Mouse (Mus musculus): Measurements from ENCODE around the gene Inpp5a.

Gene Inpp5a

DNA sequence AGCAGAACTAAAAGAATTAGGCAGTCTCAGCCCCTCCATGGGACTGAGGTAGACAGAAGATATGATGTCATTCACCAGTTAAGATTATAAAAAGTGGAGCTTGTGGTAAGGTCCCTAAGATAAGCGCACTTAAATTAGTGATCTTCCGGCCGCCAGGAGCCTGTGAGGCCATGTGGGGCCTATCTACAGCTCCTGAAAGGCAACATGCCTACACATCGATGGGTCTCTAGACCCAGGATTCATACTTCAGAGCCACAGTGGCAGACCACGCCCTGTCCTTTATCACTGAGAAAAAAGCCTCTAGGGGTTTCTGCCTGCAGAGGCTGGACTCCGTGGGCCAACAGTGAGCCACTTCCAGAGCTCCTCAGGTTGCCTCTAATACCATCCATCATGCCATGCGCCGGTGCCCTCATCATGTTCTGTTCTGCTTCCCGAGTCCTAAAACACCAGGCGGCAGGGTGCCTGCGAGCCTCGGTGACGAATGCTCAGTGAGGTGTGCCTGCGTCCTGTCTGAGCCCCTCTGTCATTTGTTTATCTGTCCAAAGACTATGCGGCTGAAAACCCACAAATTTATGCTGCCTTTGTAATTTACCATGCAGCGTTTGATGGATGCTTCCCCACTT is 187.3 kb downstream of the Inpp5a start:
- no peak for DNase-seq (ENCODE audit: low read depth, low spot score)

DNA sequence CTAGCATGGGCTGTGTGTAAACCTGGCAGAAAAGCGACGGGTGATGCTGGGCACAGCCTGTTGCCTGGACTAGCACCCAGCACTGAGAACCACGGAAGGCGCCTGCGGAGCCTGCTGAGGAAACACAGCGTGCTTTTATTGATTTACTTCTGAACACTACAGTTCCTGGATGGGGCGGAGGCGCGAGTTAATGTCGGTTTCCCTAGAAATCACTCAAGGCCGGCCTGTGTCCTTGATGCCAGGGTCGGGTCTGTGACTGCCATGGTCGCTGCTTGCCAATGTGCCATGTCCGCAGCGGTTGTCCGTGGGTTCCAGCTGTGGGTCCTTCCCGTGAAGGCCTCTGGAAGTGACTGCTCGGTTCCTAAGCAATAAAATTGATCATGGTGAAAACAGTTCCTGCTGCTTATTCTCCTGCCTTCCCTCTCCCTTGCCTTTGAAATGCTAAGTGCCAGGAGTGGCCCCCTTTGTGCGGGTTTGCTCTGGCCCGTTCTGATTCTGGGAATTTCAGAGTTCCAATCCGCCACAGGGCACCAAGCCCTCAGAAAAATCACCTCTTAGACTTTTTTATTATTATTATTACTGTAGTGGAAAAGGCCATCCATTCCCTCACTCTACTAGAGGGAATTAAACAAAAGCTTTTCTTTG is 190.5 kb downstream of the Inpp5a start:
- no peak for DNase-seq (ENCODE audit: low read depth, low spot score)

DNA sequence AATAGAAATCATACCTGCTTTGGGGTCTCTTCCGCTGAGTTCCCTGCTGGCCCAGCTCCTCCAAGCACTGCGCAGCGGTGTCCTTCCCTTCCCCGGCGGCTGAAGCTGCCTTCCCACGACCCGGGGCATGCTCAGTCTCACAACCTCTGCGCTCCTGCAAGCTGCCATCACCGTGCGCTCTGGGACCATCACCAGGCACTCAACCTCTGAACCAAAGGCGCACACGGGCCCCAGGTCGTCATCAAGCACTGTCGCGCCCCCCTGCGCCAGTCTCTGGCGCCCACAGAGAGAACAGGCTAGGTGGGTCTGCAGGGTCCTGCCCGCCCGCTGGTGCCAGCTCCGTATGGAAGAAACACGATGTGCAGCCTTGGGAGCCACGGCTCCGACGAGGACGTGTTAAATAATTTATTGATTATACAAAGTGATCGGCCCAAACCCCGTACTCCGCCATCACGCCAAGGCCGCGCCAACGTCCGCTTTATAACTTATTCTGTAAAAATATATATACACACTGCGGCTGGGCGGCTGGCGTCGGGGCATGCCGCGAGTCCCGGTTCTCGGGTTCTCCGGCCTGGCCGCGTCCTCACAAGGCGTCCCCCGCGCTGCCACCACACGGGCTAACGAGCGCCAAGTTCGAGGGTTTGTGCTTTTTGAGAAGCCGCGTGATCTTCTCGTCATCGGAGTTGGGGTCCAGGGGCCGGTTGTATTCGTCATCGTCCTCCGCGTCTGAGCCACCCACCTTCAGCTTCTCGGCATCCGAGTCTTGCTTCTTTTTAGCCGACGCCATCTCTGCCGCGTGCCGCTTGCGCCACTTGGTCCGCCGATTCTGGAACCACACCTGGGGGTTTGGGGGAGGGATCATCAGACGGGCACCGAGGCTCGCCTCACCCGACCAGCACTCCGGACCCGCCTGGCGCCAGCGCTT is 192.2 kb downstream of the Inpp5a start:
- no peak for DNase-seq (ENCODE audit: low read depth, low spot score)

DNA sequence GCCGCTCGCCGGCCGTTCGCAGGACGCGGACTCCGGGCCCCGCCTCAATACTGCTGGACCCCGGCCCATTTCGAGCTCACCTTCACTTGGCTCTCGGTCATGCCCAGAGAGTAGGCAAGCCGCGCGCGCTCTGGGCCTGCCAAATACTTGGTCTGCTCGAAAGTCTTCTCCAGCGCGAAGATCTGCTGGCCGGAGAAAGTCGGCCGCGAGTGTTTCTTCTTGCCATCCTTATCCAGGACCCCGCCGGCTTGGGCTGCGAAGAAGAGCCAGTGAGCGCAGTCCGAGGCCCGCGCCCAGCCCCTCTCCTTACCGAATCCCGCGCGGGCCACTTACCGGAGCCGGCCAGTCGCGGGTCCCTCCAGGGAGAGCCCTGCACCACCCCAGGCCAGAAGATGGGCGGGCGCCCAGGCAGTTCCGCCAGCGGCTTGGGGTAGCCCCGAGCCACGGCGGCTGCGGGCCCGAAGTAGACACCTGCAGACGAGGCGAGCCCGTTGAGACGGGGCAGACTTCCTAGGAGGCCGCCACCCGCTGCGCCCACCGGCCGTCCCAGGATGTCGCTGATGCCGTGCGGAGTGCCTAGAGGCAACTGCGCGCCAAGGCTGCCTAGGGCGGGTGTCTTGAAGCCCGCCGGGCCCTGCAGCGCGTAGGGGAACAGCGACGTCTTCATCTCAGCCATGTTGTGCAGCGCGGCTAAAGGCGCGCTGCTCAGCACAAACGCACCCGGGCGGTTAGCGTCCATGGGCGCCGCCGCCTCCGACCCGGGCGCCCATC is 193.1 kb downstream of the Inpp5a start:
- DNase-seq (ENCODE audit: low read depth, low spot score): peak; percentile 11

DNA sequence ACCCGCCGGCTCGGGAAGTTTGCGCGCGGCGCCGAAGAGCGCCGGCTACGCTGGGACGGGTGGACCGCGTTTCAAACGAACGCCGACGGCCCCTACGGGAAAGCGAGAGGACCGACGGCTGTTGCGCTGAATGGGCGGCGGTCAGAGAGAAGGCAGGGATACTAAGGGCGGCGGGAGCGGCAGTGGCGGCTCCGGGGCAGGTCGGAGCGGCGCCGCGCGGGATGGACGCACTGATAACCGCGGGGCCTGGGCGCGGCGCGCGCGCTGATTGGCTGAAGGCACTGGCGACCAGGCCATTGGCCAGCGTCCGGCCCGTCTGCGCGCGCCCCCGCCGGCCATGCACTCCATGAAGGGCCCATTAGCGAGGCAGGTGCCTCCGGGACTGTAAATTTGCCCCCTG is 193.7 kb downstream of the Inpp5a start, which contains the start of gene Nkx6-2:
Nkx6-2 (minus strand) TSS at position 203 of the 400 bp plus-strand sequence.
- no peak for DNase-seq (ENCODE audit: low read depth, low spot score)

DNA sequence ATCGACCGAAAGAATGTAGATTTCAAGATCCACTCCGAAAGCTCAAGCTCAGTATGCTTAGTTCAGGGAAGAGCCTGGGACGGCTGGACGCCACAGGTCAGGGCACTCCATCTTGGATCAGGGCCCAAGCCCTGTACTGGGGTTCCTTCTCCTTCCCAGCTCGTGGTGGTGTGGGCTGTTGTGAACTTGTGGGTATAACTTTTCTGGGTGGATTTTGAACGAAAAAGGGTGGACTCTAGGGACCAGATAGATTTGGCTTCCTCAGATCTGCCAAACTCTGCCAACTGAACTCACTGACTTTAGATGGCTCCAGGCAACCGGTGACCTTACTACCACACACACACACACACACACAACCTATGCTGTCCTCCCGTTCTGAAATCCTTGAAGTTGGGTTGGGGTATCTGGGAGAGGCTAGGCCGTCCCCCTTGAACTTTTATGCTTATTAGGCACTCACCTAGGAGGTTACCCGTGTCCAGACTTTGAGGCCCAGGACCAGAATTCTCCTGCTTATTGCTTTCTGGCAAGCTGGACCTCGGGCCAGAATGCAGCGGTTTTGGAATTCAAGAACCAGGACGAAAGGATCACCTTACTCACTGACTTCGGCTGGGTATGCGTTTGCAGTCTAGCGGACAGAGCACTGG is 194.3 kb downstream of the Inpp5a start:
- no peak for DNase-seq (ENCODE audit: low read depth, low spot score)

DNA sequence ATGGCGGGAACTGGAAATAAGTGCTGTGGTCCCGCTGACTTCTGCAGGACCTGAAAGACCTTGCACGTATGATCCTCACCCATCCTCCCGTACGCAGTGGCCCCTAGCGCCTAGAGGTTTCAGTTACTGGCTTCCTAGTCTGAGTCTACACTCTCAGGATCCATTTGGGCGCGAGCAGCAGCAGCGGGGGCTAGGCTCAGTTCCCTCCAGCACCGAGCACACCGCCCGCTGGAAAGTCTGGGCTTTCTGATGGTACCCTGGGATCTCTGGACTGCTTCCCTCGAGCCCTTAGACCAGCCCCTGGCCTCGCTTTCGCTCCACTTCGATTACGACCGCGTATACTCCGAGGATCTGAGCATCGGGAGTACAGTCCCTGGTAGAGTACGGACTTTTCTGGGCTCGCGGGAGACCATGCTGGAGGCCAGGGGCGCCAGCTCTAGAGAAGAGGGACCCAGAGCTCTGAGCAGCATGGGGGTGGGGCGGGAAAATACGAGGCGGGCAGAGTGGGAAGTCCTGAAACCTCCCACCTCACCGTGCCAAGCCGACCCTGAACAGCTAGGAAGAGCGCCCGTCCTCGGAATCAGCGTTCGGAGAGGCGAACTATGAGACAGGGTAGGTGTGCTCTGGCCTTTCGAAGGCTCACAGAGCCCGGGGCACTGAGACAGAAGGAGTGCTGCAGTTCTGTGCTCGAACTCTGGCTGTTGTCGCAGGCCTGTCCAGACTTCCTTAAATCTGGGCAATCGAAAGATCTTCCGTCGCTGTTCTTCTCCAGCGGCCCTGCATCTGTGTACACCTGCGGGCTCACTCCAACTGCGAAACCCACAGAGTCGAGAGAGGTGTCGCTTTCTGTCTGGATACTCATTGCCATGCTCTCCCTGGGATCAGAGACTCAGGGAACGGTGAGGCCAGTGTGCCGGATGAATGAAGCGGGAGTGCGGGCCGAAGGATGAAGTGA is 195.6 kb downstream of the Inpp5a start:
- DNase-seq (ENCODE audit: low read depth, low spot score): no peak

DNA sequence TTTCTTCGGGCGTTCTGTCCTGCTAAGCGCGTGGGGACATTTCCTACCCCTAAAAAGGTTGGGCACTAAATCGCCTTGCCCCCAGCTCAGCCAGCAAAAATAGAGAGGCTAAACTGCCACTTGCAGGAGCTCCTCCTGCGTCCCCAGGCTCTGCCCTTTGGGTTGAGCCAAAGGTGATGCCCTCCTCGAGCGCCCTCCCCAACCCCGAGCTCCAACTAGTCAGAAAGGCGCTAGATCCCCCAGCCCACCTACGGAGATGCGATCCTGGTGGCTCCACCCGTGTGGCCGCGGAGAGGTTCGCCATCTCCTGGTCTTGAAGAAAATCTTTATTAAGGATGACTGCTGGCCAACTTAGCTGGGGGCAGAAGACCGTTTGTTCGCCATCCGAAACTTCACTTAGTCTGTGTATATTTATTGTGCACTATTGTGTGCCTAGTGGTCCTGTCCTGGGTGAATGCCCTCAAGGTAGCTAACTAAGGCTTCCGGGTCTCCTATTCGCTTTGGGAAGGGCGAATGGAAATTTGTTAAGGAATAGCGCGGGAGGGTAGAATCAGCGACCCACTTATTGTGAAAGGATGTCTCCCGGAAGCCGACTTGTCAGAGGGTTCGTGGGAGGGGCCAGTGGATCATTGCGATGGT is 196.4 kb downstream of the Inpp5a start:
- no peak for DNase-seq (ENCODE audit: low read depth, low spot score)

DNA sequence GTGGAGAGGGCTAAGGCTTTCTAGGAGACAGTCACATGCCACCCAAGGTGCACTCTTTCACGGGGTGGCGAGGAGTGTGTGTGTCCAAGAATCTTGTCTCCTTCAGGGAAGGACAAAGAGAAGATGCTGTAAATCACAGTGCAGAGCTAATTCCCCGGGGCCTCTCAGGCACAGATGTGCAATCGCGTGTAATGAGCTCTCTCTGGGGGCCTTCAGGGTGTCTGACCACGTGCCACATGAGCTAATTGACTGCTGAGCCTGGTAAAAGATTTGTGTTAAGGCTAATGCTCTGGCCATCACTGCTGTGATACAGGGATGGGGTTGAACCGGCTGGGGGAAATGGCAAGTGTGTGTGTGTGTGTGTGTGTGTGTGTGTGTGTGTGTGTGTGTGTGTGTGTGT is 199.0 kb downstream of the Inpp5a start:
- no peak for DNase-seq (ENCODE audit: low read depth, low spot score)

DNA sequence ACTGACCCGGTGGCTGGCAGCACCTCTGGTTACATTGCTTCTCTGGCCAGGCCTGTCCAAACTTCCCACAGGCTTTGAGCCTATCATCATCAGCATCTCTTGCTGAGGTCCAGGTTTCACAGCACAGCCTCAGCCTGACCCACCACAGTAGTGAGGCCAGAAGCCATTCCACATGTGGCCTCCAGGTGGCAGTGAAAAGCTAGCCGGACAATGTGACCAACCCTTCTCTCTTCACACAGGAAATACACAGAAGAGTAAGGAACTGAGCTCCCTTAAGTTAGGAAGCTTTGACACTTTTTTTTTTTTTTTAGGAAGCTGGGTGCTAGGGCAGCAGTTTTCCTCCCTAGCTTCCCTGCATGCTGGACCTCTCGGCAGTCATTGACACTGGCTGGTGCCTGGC is 201.4 kb downstream of the Inpp5a start:
- DNase-seq (ENCODE audit: low read depth, low spot score): no peak

DNA sequence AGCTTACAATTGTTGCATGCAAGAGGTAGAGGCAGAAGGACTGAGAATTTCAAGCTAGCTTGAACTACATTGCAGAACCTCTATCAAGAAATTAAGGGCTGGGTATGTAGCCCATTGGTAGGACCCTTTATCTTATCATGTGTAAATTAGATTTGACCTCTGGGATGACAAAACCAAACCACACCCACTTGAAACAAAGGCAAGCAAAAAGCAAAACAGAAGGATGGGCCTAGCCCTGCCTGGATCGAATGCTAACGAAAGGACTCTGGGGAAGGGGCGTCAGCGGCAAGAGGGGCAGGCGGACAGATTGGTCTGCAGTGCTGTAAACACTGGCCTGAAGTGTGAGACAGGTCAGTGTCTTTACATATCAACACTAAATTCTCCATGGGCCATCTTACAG is 202.4 kb downstream of the Inpp5a start:
- DNase-seq (ENCODE audit: low read depth, low spot score): no peak

DNA sequence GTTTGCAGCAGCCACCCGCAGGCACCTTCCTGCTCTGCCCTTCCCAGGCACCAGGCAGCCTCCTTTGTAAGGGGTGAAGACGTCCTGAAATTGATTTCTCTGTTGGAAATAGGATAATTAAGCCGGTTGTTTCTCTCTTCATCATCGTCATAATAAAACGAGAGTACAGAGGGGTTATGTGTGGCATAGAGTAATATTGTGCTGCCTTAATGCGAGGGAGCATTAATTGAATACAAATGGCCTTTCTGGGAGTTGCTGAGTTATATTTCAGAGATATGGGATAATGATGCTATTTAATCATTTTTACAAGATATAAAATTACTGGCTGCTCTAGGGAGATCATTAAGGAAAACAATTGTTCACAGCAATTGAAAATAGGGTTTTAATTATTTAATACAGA is 206.4 kb downstream of the Inpp5a start:
- no peak for DNase-seq (ENCODE audit: low read depth, low spot score)

DNA sequence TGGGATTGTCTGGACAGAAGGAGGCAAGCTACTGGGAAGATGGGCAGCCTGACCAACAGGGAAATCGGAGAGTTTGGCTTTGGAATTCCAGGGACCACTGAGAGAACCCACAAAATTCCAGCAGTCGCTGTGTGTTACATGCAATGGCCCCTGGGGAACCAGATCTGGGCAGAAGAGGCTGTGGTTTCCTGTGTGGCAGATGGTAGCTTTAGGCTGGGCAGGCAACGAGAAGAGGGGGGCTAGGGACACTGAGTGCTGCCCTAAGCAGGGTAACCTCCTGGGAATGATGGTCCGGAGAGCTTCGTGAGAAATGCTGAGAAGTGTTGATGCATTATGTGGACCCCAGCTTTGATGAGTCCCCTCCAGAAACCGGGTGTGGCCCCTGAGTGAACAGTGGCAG is 207.0 kb downstream of the Inpp5a start:
- no peak for DNase-seq (ENCODE audit: low read depth, low spot score)

DNA sequence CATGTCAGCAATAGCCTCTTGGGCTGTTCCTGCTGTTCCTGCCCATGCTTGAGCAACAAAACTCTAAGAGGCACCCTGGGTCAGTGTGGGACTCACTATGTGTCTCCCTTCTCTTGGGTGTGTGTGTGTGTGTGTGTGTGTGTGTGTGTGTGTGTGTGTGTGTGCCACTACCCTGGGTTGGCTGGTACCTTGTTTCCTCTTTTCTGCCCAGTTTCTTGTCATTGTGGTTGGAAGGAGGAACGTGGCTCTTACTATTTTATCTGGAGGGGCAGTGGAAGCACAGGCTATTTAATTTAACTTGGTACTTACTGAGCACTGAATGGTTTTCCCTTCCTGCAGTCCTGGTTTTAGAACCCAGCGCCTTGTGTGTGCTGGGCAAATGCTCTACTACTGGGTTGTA is 221.4 kb downstream of the Inpp5a start:
- DNase-seq (ENCODE audit: low read depth, low spot score): no peak

DNA sequence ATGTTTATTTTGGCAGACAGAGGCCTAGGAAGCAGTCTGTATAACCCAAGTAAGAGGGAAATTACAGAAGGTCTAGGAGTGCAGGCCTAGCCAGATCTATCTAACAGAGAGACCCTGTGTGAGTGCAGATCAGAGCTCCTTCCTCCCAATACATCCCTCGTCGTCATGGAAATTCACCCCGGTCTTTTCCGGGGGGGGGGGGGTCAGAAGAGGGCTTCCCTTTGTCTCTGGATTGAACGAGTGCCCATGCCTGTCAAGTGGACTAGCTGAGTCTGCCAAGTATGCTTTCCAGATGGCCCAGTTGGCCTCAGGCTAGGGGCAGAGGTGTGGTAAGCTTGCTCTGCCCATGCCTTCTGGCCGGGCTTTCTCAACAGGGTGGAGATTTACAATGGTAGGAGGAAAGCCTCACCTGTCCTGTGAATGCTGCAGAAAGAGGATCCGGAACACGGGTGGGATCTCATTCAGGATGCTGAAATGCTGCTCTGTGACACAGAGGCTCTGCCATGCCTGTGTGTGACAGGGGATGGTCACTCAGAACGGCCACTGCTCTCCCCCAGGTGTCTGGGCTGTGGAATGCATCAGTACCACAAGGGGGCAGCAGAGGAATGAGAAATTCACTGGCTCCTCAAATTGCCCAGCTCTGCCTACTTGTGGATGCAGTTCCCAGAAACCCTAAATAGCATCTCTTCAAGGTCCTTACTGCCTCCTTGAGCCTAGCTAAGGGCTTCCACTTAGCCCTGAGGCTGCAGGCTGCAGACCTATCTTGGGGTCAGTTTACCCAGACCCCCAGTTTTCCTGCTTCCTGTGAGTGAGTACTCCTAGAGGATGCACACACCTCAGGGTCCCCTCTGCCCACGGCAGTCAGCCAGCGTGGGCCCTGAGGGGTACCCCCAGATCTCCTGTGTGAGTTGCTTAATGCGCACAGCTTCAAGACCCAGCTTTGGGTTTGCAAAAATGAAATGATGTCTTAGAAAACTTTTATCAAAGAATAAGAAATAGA is 227.2 kb downstream of the Inpp5a start:
- peak; percentile 24 for DNase-seq (ENCODE audit: low read depth, low spot score)

DNA sequence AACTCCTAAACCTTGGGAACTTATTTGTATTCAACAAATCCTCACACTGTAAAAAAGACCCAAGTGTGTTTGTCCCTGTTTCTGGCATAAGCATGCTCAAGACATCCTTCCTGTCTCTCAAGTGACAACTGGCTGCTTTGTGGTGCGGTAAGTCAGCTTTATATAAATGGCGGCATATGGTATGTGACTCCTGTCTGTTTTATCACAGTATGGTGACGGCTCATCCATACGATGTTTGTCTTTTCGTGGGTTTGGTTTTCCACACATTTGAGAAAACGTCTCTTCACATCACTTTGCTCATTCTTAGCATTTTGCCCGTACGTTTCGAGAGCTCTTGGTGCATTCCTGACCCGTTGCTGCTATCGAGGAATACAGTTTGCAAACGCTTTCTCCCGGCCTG is 233.7 kb downstream of the Inpp5a start:
- no peak for DNase-seq (ENCODE audit: low read depth, low spot score)

DNA sequence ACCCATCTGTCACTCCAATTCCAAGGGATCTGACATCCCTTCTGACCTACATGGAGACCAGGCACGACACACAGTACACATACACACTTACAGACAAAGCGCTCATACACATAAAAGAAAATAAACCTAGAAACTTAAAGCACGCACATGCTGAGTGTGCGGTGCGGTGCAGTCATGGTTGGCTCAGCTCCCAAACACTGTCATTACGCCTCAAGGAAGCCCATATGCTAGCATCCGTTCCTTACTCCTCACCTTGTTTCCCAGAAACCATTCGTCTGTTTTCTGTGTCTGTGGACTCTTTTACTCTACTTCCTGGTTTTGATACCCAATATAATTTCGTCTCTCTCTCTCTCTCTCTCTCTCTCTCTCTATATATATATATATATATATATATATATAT is 236.2 kb downstream of the Inpp5a start:
- no peak for DNase-seq (ENCODE audit: low read depth, low spot score)

Measured in CD4-positive helper T cell, adult 2 months (primary cell).